Mouse (Mus musculus) kidney, postnatal 25 days (tissue): ENCODE results near the gene Hoxd8.

Experiments
- DNase-seq, 2 experiments: peaks; one replicate each; pipeline ENCODE4 v3.0.0; 2021; ENCODE audit warnings: mixed read lengths in 2 of 2

The Hoxd8 gene

DNA sequence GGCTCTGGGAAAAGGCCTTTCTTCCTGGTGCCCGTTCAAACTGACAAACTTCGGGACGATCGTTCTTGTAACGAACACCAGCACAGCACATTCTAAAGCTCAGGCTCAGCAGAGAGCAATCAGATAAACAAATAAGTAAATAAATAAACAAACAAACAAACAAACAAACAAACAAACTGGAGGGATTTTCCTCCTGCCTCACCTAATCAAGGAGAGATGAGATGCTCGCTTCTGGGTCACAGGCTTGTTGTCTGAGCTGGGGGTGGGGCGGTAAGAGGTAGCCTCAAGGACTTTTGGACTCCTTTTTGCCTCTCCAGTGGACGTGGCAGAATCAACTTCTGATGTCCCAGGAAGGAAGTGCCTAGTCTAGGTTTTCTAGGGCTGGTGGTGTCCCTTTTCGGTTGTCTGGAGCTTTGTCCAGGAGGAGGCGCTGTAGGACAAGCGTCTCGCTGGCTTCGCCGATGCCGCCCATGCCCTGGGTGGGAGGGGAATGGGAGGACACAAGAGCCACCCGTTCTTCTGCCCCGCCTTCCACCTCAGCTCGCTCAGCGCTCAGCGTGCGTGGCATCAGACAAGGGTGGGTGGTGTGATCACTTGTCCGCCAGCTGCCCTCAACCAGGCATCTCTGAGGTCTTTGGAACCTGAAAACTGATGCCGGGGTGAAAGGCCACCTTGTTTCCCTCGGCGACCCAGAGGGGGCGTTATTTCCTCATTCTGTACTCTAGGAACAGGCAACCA, 11.3 kb downstream of the Hoxd8 start:
- peak; percentile 94 to 96 for DNase-seq

GRCm38 (mm10) chr2:74720384-74720783, 16.0 kb downstream of the Hoxd8 start:
- DNase-seq = no peak

DNA sequence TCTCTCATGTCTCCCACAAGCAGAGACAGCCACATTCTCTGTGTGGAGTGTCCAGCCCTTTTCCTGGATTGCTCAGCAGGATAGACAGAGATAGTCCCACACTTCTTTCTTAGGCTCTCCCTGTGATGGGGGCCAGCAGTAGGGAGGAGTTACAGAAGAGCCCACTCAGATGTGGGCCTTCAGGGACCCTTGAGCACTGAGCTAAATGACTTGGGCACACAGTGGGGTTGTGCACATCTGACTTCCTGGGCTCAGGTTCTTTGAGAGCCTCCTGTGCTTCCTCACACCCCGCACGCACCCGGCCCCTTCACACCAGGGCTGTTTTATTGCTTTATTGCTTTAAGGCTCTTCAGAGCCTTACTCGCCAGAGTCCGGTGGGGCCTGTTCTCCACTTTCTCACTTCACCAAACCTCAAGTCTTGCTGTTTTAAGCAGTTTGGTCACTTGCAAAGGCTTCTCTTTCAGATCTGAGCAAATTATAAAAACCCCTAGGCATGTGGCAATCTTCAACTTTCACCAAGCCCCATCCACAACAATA, 16.6 kb downstream of the Hoxd8 start:
- DNase-seq = no peak

GRCm38 (mm10) chr2:74721882-74722281, 17.5 kb downstream of the Hoxd8 start:
- DNase-seq = no peak

DNA sequence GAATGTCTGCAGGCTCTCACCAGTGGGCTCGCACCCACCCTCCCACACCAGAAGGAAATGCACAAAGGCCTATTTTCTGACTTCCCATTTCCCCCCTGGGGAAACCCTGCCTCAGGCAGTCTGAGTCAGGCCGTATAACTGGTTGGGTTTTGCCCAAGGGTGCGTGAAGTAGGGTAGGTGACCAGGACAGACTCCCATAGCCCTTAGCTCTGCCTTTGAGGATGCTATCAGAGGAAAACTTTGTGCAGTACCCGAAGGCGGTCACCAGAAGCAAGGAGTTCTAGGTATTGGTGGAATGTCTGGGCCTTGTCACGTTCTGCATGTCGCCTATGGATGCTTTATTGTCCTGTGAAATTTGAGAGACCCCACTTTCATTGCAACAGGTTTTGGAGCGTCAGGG, 18.5 kb downstream of the Hoxd8 start:
- no peak for DNase-seq

GRCm38 (mm10) chr2:74724244-74725015, 20.0 kb downstream of the Hoxd8 start:
- DNase-seq = peak; percentile 60 to 71

DNA sequence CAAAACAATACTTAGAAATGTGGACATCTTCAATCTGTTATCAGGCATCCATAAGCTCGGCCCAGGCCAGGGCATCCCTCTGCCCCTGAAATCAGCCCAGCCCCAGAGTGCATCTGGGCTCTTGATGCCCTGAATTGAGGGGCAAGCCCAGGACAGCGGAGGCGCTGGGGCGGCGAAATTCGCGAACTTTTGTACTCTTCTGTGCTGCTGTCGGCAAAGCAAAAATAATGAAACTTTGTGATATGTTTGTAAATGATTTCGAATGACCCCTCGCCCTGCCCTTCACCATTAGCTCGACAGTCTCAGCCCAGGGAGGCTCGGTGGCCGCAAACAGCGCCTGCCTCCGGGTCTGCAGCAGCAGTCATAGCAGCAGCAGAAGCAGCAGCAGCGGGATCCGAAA, 20.8 kb downstream of the Hoxd8 start:
- DNase-seq = peak in 1 of 2 experiments; percentile 34

DNA sequence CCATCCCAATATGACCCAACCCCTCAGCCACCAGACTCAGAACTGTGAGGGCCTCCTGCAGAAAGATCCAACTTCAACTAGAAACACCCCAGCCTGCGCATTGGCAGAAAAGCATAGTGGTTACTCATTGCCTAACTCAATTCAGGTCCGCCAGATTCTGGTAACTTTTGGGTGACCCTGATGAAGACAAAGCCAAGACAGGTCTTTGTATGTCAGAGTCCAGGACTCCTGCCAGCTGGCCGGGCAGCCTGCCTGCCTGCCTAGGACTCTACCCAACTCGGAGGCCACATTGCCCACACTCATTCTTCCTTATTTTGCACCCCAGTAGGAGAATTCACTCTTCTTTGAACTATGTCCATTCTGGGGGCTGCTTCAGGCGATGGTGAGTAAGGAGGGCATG, 22.1 kb downstream of the Hoxd8 start, which contains the start of gene Gm28230:
Gene Gm28230, plus strand, starts transcription at position 178 of the 400 bp plus-strand sequence.
- peak; percentile 77 to 79 for DNase-seq

- peak in 1 of 2 experiments; percentile 47 for DNase-seq
These were observed 22.7 kb downstream of the Hoxd8 start for GRCm38 (mm10) chr2:74726973-74727639.

DNA sequence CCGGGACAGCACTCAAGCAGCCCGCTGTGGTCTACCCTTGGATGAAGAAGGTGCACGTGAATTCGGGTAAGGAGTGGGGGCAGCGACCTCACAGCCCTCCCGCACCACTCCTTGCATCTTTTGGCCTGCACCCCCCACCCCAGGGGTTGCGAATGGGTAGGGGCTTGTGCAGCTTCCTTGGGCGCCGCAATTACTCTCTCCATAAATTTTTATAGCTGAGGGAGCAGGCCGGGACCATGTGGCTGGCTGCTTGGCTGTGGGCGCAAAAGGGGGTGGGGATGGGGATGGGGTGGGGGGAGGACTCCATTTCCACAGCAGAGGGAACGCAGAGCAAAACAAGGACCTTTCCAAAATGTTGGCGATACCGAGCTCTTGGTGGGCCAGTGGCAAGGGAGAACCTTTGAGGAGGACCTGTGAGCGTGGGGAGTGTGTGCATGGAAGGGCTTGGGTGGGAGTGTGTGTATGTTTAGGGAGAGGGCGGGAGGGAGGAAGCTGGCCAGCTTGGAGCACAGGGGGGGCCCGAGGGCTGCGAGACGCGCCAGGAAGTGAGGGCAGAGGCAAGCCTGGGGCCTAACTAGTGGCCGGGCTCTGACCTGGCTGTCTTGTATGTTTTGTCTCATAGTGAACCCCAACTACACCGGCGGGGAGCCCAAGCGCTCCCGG, 23.4 kb downstream of the Hoxd8 start:
- DNase-seq = no peak

- DNase-seq = no peak
These were observed 23.9 kb downstream of the Hoxd8 start for GRCm38 (mm10) chr2:74728303-74728680.

GRCm38 (mm10) chr2:74730331-74730730, 25.9 kb downstream of the Hoxd8 start:
- no peak for DNase-seq

- no peak for DNase-seq
These were observed 26.6 kb downstream of the Hoxd8 start for GRCm38 (mm10) chr2:74731055-74731454.

- DNase-seq = no peak
These were observed 27.5 kb downstream of the Hoxd8 start for GRCm38 (mm10) chr2:74731799-74732512.

GRCm38 (mm10) chr2:74732513-74733316, 28.3 kb downstream of the Hoxd8 start:
- DNase-seq = no peak

GRCm38 (mm10) chr2:74733317-74733661, 28.9 kb downstream of the Hoxd8 start:
- no peak for DNase-seq

GRCm38 (mm10) chr2:74733765-74734164, 29.4 kb downstream of the Hoxd8 start:
- DNase-seq = no peak

- DNase-seq = no peak
These were observed 30.0 kb downstream of the Hoxd8 start for GRCm38 (mm10) chr2:74734451-74734850.

DNA sequence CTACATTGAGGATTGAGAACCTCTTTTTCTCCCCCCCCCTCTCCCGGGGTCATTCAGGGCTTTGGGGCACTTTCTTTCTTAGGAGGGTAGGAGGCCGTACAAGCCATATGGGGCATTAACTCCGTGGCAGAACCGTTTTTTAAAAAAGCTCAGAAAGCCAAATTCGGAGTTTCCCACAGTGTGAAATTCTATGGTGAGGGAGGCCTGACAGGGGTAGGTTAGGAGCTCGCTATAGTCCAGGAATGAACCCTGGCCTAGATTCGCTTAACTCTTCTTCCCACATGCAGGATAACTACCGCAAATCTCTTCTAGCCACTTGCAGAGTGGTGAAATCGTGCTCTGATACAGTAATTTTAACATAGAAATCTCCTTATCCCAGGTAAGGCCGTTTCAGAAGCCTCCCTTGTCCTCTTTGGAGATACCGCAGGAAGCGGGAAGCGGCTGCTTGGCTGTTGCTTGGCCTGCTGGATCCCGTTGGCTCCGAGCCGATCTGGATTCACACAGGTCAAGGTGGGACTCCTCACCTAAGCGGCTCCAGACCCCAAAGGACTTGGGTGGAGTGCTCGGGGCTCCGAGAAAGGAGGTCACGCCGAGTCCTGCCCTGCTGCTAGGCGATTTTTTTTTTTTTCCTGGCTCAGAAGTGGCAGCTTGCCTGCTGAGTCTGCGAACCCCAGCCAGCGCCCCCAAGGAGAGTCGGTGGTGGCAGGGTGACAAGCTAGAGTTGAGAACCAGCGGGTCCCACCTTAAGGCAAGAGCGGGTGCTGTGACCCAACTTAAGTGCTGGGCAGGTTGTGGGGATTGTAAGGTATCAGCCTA, 30.8 kb downstream of the Hoxd8 start:
- no peak for DNase-seq
